Mouse (Mus musculus): ENCODE data around the gene Gm3646. TPM values are rescaled to one million over a fixed set of nuclear protein-coding genes. Genes with fewer than 3 reads are reported as not detected.

The Gm3646 gene
- total RNA-seq, 2 experiments from 2014 or later = not detected

- no peak for DNase-seq (ENCODE audit: low spot score in 2 of 2)
These were observed 23.3 kb downstream of the Gm3646 start for GRCm38 (mm10) chr1:39781835-39782234.

DNA sequence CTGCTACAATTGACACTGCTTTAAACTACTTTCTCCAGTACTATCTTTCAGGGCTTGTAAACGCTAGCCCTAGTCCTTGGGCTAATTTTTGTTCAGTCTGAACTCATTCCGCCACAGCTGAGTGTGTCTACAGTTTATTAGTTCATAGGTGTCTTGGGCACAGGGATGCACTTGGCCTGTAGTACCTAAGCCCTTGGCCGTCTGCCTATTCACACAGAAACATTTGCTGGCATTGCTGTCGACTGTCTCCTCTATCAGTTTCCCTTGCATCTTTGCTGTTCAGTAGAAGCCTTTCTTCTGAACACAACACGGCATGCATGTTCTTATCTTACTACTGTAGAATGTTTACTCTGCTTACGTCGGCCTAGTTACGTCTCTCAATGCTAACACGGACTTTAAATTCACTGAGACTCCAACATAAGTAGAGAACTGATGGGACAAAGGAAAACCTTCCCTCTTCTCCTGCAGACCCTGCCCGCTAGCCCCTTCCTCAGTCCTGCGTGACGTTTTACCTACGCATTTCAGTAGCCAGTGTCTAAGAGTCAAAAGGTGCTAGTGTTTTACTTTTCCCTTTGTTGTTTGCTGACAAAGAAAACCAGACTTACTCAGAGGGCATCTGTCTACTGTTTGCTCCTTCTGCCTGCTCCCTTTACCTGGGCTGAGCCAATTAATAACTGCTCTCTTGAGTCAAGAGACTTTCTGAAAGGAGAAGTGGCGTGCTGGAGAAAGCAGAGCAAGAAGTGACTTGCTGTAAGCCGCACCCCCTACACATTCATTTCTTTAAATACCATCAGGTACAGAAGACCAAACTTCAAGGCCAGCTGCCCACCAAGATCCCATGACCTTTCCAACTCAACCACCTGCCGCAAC is 25.8 kb downstream of the Gm3646 start:
- DNase-seq (ENCODE audit: low spot score in 2 of 2) = no peak

DNA sequence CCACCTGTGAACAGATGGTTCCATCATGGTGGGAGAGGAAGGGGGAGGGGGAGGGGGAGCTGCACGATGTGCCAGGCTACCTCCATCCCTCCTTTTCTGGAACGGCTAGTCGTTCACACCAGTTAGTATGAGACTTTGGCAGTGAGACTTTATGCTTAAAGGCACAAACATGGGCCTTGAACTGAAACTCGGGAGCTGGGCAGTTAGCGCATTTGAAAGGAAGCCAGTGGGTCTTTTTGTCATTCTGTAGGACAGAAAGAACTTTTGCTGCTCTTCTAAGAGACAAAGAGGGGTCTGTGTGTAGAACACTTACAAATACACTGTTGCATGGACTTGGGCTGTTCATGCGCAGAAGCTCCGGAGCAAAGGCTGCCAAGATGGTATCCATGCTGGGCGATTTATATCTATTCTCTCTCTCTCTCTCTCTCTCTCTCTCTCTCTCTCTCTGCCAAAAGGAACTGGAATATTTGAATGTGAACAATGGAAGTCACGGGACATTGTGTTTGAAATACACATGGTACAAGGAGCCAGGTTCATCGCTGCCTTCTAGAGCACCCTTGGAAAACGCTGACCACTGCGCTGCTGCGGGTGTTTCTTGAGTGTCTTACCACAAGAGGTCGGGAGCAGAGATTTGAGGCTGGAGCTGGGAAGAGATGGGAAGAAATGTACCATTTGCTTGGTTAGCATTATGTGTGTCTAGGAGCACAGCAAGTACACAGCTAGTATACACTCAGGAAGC is 31.0 kb downstream of the Gm3646 start:
- no peak for DNase-seq (ENCODE audit: low spot score in 2 of 2)

DNA sequence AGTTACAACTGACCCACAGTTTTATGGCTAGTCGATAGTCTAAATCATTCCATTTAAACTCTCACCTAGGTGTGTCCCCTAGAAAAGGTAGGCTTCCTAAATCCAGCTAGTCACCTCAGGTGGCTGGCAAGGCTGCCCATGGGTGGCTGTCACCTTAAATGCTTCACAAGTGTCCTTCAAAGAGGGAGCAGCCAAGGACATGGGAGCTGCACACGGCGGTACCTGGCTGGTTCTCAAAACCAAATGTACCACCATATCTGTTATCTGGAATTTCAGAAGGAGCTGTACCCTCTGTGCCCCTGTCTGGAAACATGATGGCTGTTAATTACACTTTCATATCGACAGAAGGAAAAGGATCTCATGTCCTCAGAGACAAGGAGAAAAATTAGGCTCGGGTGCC is 31.6 kb downstream of the Gm3646 start:
- DNase-seq (ENCODE audit: low spot score in 2 of 2) = no peak

- DNase-seq (ENCODE audit: low spot score in 2 of 2) = no peak
These were observed 32.6 kb downstream of the Gm3646 start for GRCm38 (mm10) chr1:39772401-39773095.

- no peak for DNase-seq (ENCODE audit: low spot score in 2 of 2)
These were observed 34.7 kb downstream of the Gm3646 start for GRCm38 (mm10) chr1:39770436-39770835.

DNA sequence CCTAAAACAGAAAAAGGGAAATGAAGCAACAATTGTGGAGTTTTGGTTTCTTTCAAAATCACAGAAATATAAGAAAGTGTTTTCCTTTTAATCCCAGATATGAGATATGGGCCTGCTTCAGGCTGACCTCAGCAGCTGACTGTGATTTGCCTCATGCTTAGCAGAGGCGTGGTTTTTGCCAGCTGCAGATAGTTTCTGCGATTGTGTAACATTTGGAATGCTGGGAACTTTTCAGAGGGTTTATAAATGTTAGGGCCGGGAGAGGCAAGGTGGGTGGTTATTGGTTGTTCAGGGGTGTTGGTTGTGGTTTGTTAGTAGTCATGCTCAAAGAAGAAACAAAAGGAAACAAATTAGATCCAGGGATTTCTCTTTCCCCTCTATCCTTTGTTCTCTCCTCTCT is 37.1 kb downstream of the Gm3646 start:
- DNase-seq (ENCODE audit: low spot score in 2 of 2) = no peak

DNA sequence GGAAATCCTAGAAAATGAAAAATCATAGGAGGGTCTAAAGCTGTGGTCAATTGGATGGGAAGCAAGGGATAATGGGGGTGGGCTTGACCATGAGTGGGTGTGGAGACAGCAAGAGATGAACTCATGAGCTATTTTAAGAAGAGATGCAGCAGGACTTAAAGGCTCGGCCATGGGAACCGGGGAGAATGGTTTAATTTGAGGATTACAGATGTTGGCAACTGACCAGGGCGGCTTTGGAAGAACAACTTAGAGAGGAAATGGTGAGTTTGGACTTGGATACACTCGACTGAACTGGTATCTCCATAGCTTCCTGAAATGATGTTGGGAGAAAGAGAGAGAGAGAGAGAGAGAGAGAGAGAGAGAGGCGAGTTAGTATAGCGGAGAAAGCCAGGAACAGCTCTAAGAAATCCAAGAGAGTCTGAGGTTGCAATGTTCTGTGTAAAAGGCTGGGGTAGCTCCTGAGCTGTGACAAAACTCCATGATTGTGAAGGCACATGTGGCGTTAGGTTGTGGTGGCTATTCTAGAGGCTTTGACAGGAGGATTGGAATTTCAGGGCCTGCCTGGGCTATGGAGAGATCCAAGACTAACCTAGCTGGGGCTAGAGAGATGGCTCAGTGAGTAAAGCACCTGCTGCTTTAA is 39.2 kb downstream of the Gm3646 start:
- DNase-seq (ENCODE audit: low spot score in 2 of 2) = no peak

- DNase-seq (ENCODE audit: low spot score in 2 of 2) = peak; percentile 72 to 84
These were observed 43.1 kb downstream of the Gm3646 start for GRCm38 (mm10) chr1:39762025-39762370.

- peak; percentile 49 to 55 for DNase-seq (ENCODE audit: low spot score in 2 of 2)
These were observed 43.7 kb downstream of the Gm3646 start for GRCm38 (mm10) chr1:39761211-39762024.

GRCm38 (mm10) chr1:39760181-39760715 is 44.9 kb downstream of the Gm3646 start:
- DNase-seq (ENCODE audit: low spot score in 2 of 2) = no peak

- DNase-seq (ENCODE audit: low spot score in 2 of 2) = no peak
These were observed 45.6 kb downstream of the Gm3646 start for GRCm38 (mm10) chr1:39759231-39760175.

DNA sequence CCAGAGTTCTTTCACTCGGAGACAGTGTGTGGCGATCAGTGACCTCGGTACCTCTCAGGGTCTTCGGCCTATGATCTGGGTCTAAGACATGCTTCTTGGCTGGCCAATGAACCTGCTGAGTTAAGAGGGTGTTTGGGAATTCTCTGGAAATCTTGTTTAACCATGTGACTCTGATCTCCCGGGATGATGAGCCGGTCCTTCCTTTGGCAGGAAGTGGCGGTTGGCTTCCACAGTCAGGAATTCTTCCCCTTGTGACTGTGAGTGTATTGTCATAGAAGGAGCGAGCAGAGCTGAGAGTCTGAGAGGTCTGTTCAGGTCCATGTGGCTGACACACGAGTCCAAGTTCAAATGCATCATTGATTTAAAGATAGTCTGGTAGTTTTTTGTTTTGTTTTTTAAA is 46.9 kb downstream of the Gm3646 start:
- DNase-seq (ENCODE audit: low spot score in 2 of 2) = no peak

DNA sequence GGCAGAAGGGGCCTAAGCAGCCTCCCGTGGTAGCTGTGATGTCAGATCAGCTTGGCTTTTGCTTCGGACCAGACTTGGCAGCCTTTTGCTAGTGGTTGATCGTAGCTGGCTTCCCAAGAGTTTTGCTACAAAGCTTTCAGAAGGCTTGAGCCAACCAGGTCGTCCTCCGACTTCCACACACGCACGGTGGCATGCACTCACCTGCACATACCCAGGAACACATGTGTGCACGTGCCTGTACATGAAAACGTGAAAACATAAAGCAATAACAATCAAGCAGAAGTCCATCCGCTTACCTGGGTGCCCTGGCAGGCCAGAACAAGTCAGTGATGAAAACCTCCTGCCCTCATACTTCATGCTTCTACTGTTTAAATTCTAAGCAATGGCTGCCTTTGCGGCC is 48.2 kb downstream of the Gm3646 start:
- no peak for DNase-seq (ENCODE audit: low spot score in 2 of 2)

- DNase-seq (ENCODE audit: low spot score in 2 of 2) = no peak
These were observed 50.7 kb downstream of the Gm3646 start for GRCm38 (mm10) chr1:39754224-39754957.
